Mouse (Mus musculus) testis, adult 2 months (tissue): ENCODE measurements around the gene Syne1.

ENCODE experiments used
- CTCF ChIP-seq: fragments of 200-500 bp; IDR thresholded peaks from 2 replicates; pipeline ENCODE4 v1.5.1; 2012; ENCODE audit warnings: low read depth, mild to moderate bottlenecking, inconsistent platforms, low read length, moderate library complexity; ENCODE audit not compliant: control insufficient read depth, insufficient read depth, insufficient replicate concordance
- POLR2A ChIP-seq: fragments of 200-500 bp; IDR thresholded peaks from 2 replicates; pipeline ENCODE4 v1.6.1; 2012; ENCODE audit warnings: low read depth, mild to moderate bottlenecking, inconsistent platforms, low read length, moderate library complexity; ENCODE audit not compliant: control insufficient read depth

- no peak for TF ChIP-seq CTCF
- TF ChIP-seq POLR2A, result no peak
Observed at GRCm38 (mm10) chr10:5295291-5295891, 255.9 kb downstream of the Syne1 start.
